Mouse (Mus musculus): ENCODE results near the gene Cln3. TPM values are rescaled to one million over a fixed set of nuclear protein-coding genes. Genes with fewer than 3 reads are reported as not detected.

The Cln3 gene
- total RNA-seq, 2 experiments from 2014 or later = 27.5 to 32.1 TPM

- DNase-seq (ENCODE audit: low spot score in 2 of 2) = peak in 1 of 2 experiments; percentile 70
Observed at GRCm38 (mm10) chr7:126528166-126528577, 57.4 kb downstream of the Cln3 start.

GRCm38 (mm10) chr7:126523316-126523715 is 62.3 kb downstream of the Cln3 start:
- no peak for DNase-seq (ENCODE audit: low spot score in 2 of 2)

Small RNAs within 50 kb of the gene (microRNA-seq; reads per million reads assigned to microRNA genes)
- 2.2 to 2.7 reads per million in 2 experiments for gene Mir7059

Other genes with a start within 250 kb of the Cln3 start
- 1 to 10 TPM; 1.2 to 1.9 TPM for gene Lat, start 216.2 kb downstream of the Cln3 start, total RNA-seq (2021)
- gene Spns1, start 208.4 kb downstream of the Cln3 start, total RNA-seq (2021) = 10 to 100 TPM; 81.4 to 86.6 TPM
- 1 to 10 TPM; 6.0 to 6.9 TPM for gene Nfatc2ip, start 189.1 kb downstream of the Cln3 start, total RNA-seq (2021)
- gene Cd19, start 170.9 kb downstream of the Cln3 start, total RNA-seq (2021) = not detected
- 10 to 100 TPM; 14.2 to 15.2 TPM for gene Rabep2, start 157.1 kb downstream of the Cln3 start, total RNA-seq (2021)
- 1 to 10 TPM; 1.0 TPM for gene Atp2a1, start 122.7 kb downstream of the Cln3 start, total RNA-seq (2021)
- gene Sh2b1, start 110.4 kb downstream of the Cln3 start, total RNA-seq (2021) = 10 to 100 TPM; 75.0 to 76.4 TPM
- 10 to 100 TPM; 78.7 to 84.1 TPM for gene Tufm, start 98.5 kb downstream of the Cln3 start, total RNA-seq (2021)
- 100 to 1,000 TPM; 116 to 121 TPM for gene Atxn2l, start 82.4 kb downstream of the Cln3 start, total RNA-seq (2021)
- 100 to 1,000 TPM; 180 to 184 TPM for gene Eif3c, start 19.4 kb downstream of the Cln3 start, total RNA-seq (2021)
- under 1 TPM; 0.62 to 0.94 TPM for gene Apobr, start 875 bp downstream of the Cln3 start, total RNA-seq (2021)
- not detected for gene Il27, start 9.1 kb upstream of the Cln3 start, total RNA-seq (2021)
- 1 to 10 TPM; 6.8 to 8.8 TPM for gene Nupr1, start 45.0 kb upstream of the Cln3 start, total RNA-seq (2021)
- gene Sgf29, start 63.5 kb upstream of the Cln3 start, total RNA-seq (2021) = 10 to 100 TPM; 26.1 to 33.5 TPM
- gene Sult1a1, start 90.6 kb upstream of the Cln3 start, total RNA-seq (2021) = 10 to 100 TPM in 1 of 2 experiments, 1 to 10 TPM in 1; 9.5 to 11.6 TPM
- gene Bola2, start 109.6 kb upstream of the Cln3 start, total RNA-seq (2021) = 100 to 1,000 TPM; 105 to 106 TPM
- 10 to 100 TPM; 17.3 to 17.4 TPM for gene Slx1b, start 110.0 kb upstream of the Cln3 start, total RNA-seq (2021)
- 100 to 1,000 TPM; 121 to 122 TPM for gene Coro1a, start 122.0 kb upstream of the Cln3 start, total RNA-seq (2021)
- gene Mapk3, start 173.8 kb upstream of the Cln3 start, total RNA-seq (2021) = 100 to 1,000 TPM; 174 to 194 TPM
- 1 to 10 TPM; 2.2 to 4.6 TPM for gene Gdpd3, start 180.5 kb upstream of the Cln3 start, total RNA-seq (2021)
- gene Ypel3, start 191.1 kb upstream of the Cln3 start, total RNA-seq (2021) = 100 to 1,000 TPM; 286 to 300 TPM
- gene Tbx6, start 195.7 kb upstream of the Cln3 start, total RNA-seq (2021) = under 1 TPM; 0.56 to 0.64 TPM
- gene Ppp4c, start 206.7 kb upstream of the Cln3 start, total RNA-seq (2021) = 10 to 100 TPM; 48.9 to 54.5 TPM
- gene Fam57b, start 211.9 kb upstream of the Cln3 start, total RNA-seq (2021) = 10 to 100 TPM; 62.4 to 68.1 TPM
- not detected for gene 4930451I11Rik, start 245.8 kb upstream of the Cln3 start, total RNA-seq (2021)